Mouse (Mus musculus): ENCODE measurements around the gene Rab42. TPM values are rescaled to one million over a fixed set of nuclear protein-coding genes. Genes with fewer than 3 reads are reported as not detected.

Rab42 gene
- 2.1 and 2.5 TPM in 2 replicates for polyA plus RNA-seq (2015; fragmentation: Nextera tagmentation; extraction: Ambion mirVana)

DNA sequence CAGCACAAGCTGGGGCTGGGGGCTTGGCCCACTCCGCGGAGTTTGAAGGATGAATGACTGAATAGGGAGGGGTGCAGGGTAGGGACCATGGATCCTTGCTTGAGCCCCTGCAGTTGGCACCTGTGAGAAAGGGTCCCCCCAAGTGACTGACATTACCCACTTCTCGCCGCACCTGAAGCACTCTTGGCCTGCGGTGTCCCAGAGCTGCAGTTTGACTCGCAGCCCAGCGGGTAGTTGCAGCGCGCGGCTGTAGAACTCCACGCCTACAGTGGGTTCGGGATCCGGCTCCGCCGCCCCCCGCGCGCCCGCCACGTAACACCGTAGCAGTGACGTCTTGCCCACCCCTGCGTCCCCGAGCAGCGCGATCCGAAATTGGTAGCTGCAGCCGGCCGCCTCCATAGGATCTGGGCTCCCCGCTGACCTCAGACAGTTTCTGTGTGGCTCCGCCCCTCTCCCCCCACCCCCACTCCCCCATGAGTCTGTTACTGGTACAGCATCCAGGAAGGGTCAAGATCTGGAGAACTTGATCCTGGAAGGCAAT is at the start of gene Rab42:
Gene Rab42 (minus strand): TSS at position 447 of the 541 bp plus-strand sequence.
- no peaks in the 10 kb centered on the region for H3K27me3 ChIP-seq (ENCODE audit: control insufficient read depth, insufficient read depth, low read depth, low read length)
- peaks cover 5% of the 10 kb centered on the region for H3K4me1 ChIP-seq (replicated peaks; ENCODE audit: control insufficient read depth, insufficient read depth, low read length)
- H3K4me3 ChIP-seq (ENCODE audit: low read length) = peak within 1 kb of the TSS; percentile 60
- H3K27ac ChIP-seq (ENCODE audit: low read length) = peak within 1 kb of the TSS; percentile 33
- peak within 1 kb of the TSS; percentile 77 for H3K9ac ChIP-seq (ENCODE audit: low read length)
- no peaks in the 10 kb centered on the region for H3K36me3 ChIP-seq (ENCODE audit: control insufficient read depth, insufficient read depth, low read length)
- 2% methylated on average over 31 of the region's 31 CpGs for WGBS
- H3K4me2 ChIP-seq (ENCODE audit: low read depth, low read length) = peak within 1 kb of the TSS; percentile 81
- no peaks in the 10 kb centered on the region for H3K9me3 ChIP-seq (ENCODE audit: control insufficient read depth, low read length)
- ATAC-seq (ENCODE audit: low read depth) = peak; percentile 84

DNA sequence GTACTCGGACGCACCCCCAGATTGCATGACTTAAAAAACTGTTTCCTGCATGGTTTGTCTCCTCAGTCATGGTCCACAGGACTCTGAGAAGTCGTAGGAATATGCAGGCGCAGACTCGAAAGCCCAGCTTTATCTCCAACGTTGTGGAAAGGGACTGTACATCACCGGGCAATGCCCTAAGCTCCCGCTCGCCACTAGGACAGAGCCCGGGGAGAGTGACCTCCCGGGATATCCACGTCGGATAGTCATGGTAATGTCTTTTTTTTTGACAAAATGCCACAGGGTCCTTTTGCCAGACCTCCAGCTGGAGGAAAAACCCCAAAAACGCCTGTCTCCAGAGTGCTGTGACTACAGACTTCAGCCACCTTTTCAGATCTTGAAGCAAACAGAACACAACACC is 49.6 kb upstream of the Rab42 start:
- Histone ChIP-seq H3K36me3 (ENCODE audit: control insufficient read depth, insufficient read depth, low read length) (peaks cover 17% of the 10 kb centered on the region), H3K9me3 (ENCODE audit: control insufficient read depth, low read length) (no peaks in the 10 kb centered on the region), H3K27ac (ENCODE audit: low read length) (peak overlapping the region; percentile 97), H3K4me3 (ENCODE audit: low read length) (peak overlapping the region; percentile 92), H3K27me3 (ENCODE audit: control insufficient read depth, insufficient read depth, low read depth, low read length) (no peaks in the 10 kb centered on the region), H3K9ac (ENCODE audit: low read length) (peak overlapping the region; percentile 94), H3K4me1 (replicated peaks; ENCODE audit: control insufficient read depth, insufficient read depth, low read length) (peaks cover 10% of the 10 kb centered on the region; the same call in 1 of the 2 replicates), H3K4me2 (ENCODE audit: low read depth, low read length) (peak overlapping the region; percentile 78)
- peak; percentile 21; the same call in 1 of the 2 replicates for ATAC-seq (ENCODE audit: low read depth)
- WGBS = under 1% methylated on average over 14 of the region's 14 CpGs

DNA sequence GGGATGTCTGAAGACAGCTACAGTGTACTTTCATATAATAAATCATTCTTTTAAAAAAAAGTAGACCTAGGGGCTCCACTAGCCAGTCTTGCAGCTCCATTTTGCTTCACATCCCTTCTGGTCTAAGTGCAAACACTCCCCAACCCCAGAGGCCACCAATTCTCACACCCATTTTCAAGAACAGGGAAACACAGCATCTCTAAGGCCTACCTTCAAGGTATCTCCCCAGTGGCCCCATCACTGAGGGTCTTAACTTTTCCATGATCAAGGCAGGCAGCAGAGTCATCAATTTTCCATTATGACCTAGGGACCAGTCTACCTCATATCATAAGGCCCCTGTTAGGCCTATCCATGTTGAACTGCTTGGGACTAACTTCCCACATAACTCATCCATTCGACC is 48.2 kb upstream of the Rab42 start:
- WGBS = 35% methylated on average over 1 of the region's 1 CpGs
- Histone ChIP-seq H3K4me2 (ENCODE audit: low read depth, low read length) (peak overlapping the region; percentile 78), H3K4me1 (replicated peaks; ENCODE audit: control insufficient read depth, insufficient read depth, low read length) (peaks cover 10% of the 10 kb centered on the region; the same call in 1 of the 2 replicates), H3K9ac (ENCODE audit: low read length) (peak overlapping the region; percentile 94; the same call in 1 of the 2 replicates), H3K27me3 (ENCODE audit: control insufficient read depth, insufficient read depth, low read depth, low read length) (no peaks in the 10 kb centered on the region), H3K36me3 (ENCODE audit: control insufficient read depth, insufficient read depth, low read length) (peaks cover 9% of the 10 kb centered on the region; the same call in 1 of the 2 replicates), H3K27ac (ENCODE audit: low read length) (no peak overlapping the region), H3K9me3 (ENCODE audit: control insufficient read depth, low read length) (no peaks in the 10 kb centered on the region), H3K4me3 (ENCODE audit: low read length) (peak overlapping the region; percentile 92)
- no peak for ATAC-seq (ENCODE audit: low read depth)

DNA sequence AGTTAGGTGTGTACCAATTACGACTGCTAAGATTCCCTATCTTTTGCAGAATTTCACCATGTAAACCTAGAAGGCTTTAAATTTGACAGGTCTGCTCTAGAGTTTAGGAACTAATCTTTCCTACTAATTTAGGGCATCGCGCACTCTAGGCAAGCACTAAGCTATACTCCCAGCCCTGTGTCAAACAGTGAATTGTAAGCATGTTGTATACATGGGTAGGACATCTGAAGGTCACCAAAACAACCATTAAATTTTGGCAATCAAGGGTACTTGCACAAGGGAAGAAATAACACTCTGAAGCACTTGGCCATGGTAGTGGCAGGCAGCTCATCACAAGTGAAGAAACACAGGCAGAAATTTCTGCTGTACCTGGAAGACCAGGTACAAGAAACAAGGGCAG is 47.7 kb upstream of the Rab42 start:
- no peak for ATAC-seq (ENCODE audit: low read depth)
- Histone ChIP-seq H3K4me3 (ENCODE audit: low read length) (no peak overlapping the region), H3K9me3 (ENCODE audit: control insufficient read depth, low read length) (no peaks in the 10 kb centered on the region), H3K9ac (ENCODE audit: low read length) (no peak overlapping the region), H3K4me2 (ENCODE audit: low read depth, low read length) (no peak overlapping the region), H3K27me3 (ENCODE audit: control insufficient read depth, insufficient read depth, low read depth, low read length) (no peaks in the 10 kb centered on the region), H3K4me1 (replicated peaks; ENCODE audit: control insufficient read depth, insufficient read depth, low read length) (peaks cover 13% of the 10 kb centered on the region; the same call in 1 of the 2 replicates), H3K36me3 (ENCODE audit: control insufficient read depth, insufficient read depth, low read length) (peaks cover 9% of the 10 kb centered on the region; the same call in 1 of the 2 replicates), H3K27ac (ENCODE audit: low read length) (no peak overlapping the region)
- 68% methylated on average over 3 of the region's 3 CpGs for WGBS

DNA sequence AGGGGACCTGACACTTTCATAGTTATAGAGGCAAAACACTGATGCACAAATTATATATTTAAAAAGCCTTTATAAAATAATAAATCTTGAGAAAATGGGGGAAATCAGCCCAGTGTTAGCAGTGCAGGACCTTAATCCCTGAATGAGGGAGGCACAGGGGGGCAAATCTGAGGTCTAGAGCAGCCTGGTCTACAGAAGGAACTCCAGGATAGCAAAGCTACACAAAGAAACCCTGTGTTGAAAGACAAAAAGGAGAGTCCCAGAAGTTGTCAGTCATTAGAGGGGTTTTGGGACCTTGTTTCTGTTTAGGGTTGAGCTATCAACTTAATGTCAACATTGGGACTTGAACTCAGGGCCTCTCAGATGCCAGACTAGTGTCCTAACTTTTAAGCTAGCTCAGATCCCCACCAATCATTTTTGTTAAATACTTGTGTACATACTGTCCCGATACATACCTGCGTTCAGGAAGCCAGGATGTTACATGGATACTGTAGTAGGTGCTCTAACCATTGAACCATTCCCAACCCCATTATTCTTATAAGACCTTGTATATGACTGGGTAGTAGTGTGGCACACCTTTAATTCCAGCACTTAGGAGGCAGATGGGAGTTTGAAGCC is 47.0 kb upstream of the Rab42 start:
- Histone ChIP-seq H3K4me3 (ENCODE audit: low read length) (no peak overlapping the region), H3K4me1 (replicated peaks; ENCODE audit: control insufficient read depth, insufficient read depth, low read length) (peaks cover 14% of the 10 kb centered on the region; the same call in 1 of the 2 replicates), H3K36me3 (ENCODE audit: control insufficient read depth, insufficient read depth, low read length) (peaks cover 9% of the 10 kb centered on the region; the same call in 1 of the 2 replicates), H3K4me2 (ENCODE audit: low read depth, low read length) (no peak overlapping the region), H3K27ac (ENCODE audit: low read length) (no peak overlapping the region), H3K9me3 (ENCODE audit: control insufficient read depth, low read length) (no peaks in the 10 kb centered on the region), H3K27me3 (ENCODE audit: control insufficient read depth, insufficient read depth, low read depth, low read length) (no peaks in the 10 kb centered on the region), H3K9ac (ENCODE audit: low read length) (no peak overlapping the region)
- 39% methylated on average over 2 of the region's 2 CpGs for WGBS
- no peak for ATAC-seq (ENCODE audit: low read depth)

DNA sequence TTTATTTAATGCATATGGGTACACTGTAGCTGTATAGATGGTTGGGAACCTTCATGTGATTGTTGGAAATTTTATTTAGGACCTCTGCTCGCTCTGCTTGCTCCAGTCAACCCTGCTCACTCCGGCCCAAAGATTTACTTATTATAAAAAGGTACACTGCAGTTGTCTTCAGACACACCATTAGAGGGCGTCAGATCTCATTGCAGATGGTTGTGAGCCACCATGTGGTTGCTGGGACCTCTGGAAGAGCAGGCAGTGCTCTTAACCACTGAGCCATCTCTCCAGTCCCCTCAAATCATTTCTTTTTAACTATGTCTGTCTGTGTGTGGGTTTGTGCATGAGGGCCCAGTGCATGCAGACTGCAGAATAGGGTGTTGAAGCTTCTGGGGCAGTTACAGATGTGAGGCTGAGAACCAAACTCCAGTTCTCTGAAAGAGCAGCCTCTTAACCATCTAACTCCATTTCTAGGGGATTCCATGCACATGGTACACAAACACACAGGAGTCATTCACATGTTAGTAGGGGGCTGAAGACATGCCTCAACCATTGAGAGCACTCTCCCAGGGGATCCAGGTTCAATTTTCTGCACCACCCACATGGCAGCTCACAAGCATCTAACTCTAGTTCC is 46.4 kb upstream of the Rab42 start:
- no peak for ATAC-seq (ENCODE audit: low read depth)
- Histone ChIP-seq H3K27ac (ENCODE audit: low read length) (no peak overlapping the region), H3K27me3 (ENCODE audit: control insufficient read depth, insufficient read depth, low read depth, low read length) (no peaks in the 10 kb centered on the region), H3K4me1 (replicated peaks; ENCODE audit: control insufficient read depth, insufficient read depth, low read length) (peaks cover 17% of the 10 kb centered on the region), H3K4me2 (ENCODE audit: low read depth, low read length) (no peak overlapping the region), H3K36me3 (ENCODE audit: control insufficient read depth, insufficient read depth, low read length) (peaks cover 9% of the 10 kb centered on the region; the same call in 1 of the 2 replicates), H3K9me3 (ENCODE audit: control insufficient read depth, low read length) (no peaks in the 10 kb centered on the region), H3K9ac (ENCODE audit: low read length) (no peak overlapping the region), H3K4me3 (ENCODE audit: low read length) (no peak overlapping the region)
- 60% methylated on average over 3 of the region's 3 CpGs for WGBS

DNA sequence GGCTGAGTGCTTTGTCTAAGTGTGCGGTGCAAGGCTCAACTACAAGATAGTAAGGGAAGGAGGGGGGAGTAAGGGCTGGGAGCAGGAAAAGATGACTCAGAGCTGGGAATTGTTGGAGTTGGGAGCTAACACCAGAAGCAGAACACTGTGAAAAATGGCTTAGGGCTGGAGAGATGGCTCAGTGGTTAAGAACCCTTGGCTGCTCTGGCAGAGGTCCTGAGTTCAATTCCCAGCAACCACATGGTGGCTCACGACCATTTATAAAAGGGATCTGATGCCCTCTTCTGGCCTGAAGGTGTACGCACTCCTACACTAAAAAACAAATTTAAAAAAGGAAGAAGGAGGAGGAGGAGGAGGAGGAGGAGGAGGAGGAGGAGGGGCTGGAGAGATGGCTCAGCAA is 43.5 kb upstream of the Rab42 start:
- H3K4me3 ChIP-seq (ENCODE audit: low read length) = no peak overlapping the region
- no peak overlapping the region for H3K9ac ChIP-seq (ENCODE audit: low read length)
- H3K36me3 ChIP-seq (ENCODE audit: control insufficient read depth, insufficient read depth, low read length) = peaks cover 9% of the 10 kb centered on the region; the same call in 1 of the 2 replicates
- WGBS = 56% methylated on average over 3 of the region's 3 CpGs
- no peaks in the 10 kb centered on the region for H3K27me3 ChIP-seq (ENCODE audit: control insufficient read depth, insufficient read depth, low read depth, low read length)
- H3K4me2 ChIP-seq (ENCODE audit: low read depth, low read length) = no peak overlapping the region
- H3K9me3 ChIP-seq (ENCODE audit: control insufficient read depth, low read length) = no peaks in the 10 kb centered on the region
- H3K27ac ChIP-seq (ENCODE audit: low read length) = no peak overlapping the region
- no peak for ATAC-seq (ENCODE audit: low read depth)
- H3K4me1 ChIP-seq (replicated peaks; ENCODE audit: control insufficient read depth, insufficient read depth, low read length) = peaks cover 32% of the 10 kb centered on the region

DNA sequence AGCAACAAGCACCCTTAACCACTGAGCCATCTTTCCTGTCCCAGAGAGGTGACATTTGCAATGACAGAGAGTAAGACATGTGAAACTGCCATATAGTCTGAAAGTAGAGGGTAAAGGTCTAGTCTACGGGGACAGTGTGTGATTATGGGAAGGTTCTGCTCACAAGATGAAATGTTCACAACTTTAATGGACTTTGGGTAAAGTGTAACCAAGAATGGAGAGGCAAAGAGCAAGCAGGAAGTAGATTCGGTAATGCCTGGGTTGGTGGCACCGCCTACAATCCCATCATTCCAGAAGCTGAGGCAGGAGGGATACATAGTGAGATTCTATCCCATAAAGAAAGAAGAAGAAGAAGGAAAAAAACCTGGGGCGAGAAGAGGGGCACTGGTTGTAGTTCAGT is 43.1 kb upstream of the Rab42 start:
- Histone ChIP-seq H3K9me3 (ENCODE audit: control insufficient read depth, low read length) (no peaks in the 10 kb centered on the region), H3K4me2 (ENCODE audit: low read depth, low read length) (no peak overlapping the region), H3K4me3 (ENCODE audit: low read length) (no peak overlapping the region), H3K4me1 (replicated peaks; ENCODE audit: control insufficient read depth, insufficient read depth, low read length) (peaks cover 29% of the 10 kb centered on the region), H3K27me3 (ENCODE audit: control insufficient read depth, insufficient read depth, low read depth, low read length) (no peaks in the 10 kb centered on the region), H3K27ac (ENCODE audit: low read length) (no peak overlapping the region), H3K9ac (ENCODE audit: low read length) (no peak overlapping the region), H3K36me3 (ENCODE audit: control insufficient read depth, insufficient read depth, low read length) (peaks cover 9% of the 10 kb centered on the region; the same call in 1 of the 2 replicates)
- no peak for ATAC-seq (ENCODE audit: low read depth)
- WGBS = 78% methylated on average over 4 of the region's 4 CpGs

DNA sequence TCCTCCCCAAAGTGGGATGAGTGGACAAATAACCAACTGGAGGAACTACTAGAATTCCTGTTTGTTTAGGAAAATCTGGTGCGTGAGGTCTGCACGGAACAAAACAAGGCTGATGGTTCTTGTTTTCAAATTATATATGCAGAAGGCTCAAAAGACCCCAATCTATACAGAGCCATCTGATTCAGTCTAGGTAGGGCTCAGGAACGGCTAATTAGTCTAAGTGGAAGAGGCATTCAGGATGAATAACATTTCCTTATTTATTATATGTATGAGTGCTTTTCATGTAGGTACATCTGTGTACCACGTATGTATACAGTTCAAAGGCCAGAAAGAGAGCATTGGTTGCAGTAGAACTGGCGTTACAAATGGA is 42.6 kb upstream of the Rab42 start:
- Histone ChIP-seq H3K27ac (ENCODE audit: low read length) (peak overlapping the region; percentile 6; the same call in 1 of the 2 replicates), H3K36me3 (ENCODE audit: control insufficient read depth, insufficient read depth, low read length) (peaks cover 5% of the 10 kb centered on the region; the same call in 1 of the 2 replicates), H3K4me2 (ENCODE audit: low read depth, low read length) (no peak overlapping the region), H3K4me3 (ENCODE audit: low read length) (no peak overlapping the region; the same call in 1 of the 2 replicates), H3K4me1 (replicated peaks; ENCODE audit: control insufficient read depth, insufficient read depth, low read length) (peaks cover 26% of the 10 kb centered on the region), H3K9ac (ENCODE audit: low read length) (no peak overlapping the region), H3K9me3 (ENCODE audit: control insufficient read depth, low read length) (no peaks in the 10 kb centered on the region), H3K27me3 (ENCODE audit: control insufficient read depth, insufficient read depth, low read depth, low read length) (no peaks in the 10 kb centered on the region)
- ATAC-seq (ENCODE audit: low read depth) = no peak
- WGBS = 37% methylated on average over 5 of the region's 5 CpGs

Data from lung, embryonic 16.5 days (tissue).